Mouse (Mus musculus) left cerebral cortex, adult 11 months (tissue): Measurements from ENCODE around the gene Wdr76.
A peak's percentile ranks its signal among the peaks of the same experiment; 100 is the strongest.
"Not testable (repeated sequence)": the region's sequence is repeated elsewhere in the genome, so short reads cannot be mapped to it uniquely, and the experiment has no call there.

Experiments
- DNase-seq: peaks from one replicate; pipeline ENCODE4 v3.0.0; 2022; ENCODE audit warnings: low spot score

The Wdr76 gene

GRCm38 (mm10) chr2:121518711-121519110 lies 12.2 kb downstream of the Wdr76 start:
- DNase-seq: not testable (repeated sequence)

- no peak for DNase-seq
Observed at GRCm38 (mm10) chr2:121522006-121522405, 15.5 kb downstream of the Wdr76 start.

DNA sequence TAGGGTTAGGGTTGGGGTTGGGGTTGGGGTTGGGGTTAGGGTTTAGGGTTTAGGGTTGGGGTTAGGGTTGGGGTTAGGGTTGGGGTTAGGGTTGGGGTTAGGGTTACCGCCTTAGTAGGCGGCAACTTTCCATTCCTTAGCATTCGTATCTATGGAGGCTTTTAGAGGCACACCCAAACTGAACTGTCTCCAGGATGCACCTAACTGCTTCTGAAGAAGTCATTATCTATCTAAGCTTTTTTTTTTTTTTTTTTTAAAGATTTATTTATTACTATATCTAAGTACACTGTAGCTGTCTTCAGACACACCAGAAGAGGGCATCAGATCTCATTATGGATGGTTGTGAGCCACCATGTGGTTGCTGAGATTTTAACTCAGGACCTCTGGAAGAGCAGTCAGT lies 16.3 kb downstream of the Wdr76 start:
- DNase-seq: not testable (repeated sequence)

GRCm38 (mm10) chr2:121525056-121525455 lies 18.5 kb downstream of the Wdr76 start:
- DNase-seq: peak; percentile 53

DNA sequence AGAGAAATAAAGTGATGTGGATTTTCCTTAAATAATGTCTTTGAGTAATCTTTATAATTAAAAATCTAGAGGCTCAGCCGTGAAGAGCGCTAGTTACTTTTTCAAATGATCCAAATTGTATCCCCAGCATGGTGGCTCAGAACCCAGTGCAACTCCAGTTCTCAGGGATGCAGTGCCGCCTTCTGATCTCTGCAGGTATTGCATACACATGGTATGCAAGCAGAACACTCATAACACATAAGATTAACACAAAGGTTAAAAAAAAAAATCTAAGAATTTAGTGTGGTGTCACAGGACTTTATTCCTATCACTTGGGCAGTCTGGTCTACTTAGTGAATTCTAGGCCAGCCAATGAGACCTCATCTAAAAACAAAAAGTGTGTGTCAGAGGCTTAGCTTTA lies 38.3 kb downstream of the Wdr76 start:
- no peak for DNase-seq

DNA sequence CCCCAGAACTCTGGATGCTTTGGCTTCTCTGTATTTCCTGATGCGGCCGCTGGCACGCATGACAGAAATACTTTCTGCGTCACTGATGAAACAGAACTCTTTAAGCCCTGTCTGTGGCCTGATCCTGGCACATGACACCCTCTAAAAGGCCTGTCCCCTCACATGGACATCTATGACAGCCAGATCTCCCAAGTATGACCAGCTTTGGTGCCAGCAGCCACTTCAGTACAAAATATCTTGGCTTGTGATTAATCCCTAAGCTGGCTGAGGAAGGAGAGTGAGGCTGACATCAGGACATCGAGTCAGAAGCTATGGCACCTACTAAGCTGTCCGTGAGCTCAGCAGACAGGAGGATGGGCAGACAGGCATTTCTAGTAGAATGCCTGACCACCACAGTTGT lies 43.1 kb downstream of the Wdr76 start:
- DNase-seq: no peak

- no peak for DNase-seq
Observed at GRCm38 (mm10) chr2:121551271-121551670, 44.7 kb downstream of the Wdr76 start.

GRCm38 (mm10) chr2:121563117-121563516 lies 56.6 kb downstream of the Wdr76 start:
- no peak for DNase-seq

- DNase-seq: no peak
Observed at GRCm38 (mm10) chr2:121565911-121566310, 59.4 kb downstream of the Wdr76 start.

DNA sequence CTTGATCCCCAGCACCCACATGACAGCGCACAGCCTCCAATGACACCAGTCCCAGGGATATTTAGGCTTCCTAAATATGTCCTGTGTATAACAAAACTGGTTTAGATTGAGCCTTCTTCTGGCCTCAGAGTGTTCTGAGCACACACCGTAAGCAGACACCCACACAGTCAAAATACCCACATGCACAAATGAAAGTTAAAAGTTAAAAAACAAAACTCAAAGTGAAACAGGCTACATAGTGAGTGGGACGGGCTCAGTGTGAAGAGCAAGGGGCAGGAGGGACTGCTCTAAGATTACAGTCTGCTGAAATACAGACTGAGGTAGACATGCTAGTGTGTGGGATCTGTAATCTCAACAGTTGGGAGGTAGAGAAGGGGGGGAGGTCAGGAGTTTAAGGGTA lies 63.5 kb downstream of the Wdr76 start:
- DNase-seq: no peak

DNA sequence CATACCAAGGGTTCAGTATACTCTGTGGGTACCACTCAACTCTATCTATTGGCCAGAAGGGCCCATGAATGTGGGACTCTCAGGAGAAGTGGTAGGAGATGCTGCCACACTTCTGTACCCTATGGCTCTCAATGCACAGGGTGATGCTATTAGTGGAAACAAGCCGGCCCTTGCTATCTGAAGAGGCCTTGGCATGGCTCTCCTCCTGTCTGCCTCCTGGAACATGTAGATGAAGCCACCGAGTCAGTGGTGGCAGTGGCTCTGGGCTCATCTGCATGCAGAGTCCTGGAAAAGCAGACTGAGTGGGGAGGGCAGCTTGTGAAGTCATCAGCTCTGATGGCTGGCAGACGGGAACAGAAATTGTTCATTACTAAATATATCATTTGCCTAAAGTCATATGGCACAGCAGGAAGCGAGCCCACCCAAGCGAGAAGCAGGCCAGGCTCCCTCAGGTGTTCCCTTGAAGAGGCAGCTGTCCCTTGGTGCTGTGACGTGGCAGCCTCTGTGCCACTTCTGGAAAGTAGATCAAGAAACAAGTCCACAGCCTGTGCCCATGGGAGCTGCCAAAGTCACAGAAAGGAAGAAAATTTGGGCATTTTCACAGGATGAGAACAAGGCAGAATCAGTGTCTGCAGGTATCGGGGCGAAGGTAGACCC lies 64.6 kb downstream of the Wdr76 start:
- no peak for DNase-seq

- DNase-seq: peak; percentile 76
Observed at GRCm38 (mm10) chr2:121571780-121572179, 65.3 kb downstream of the Wdr76 start.

- DNase-seq: no peak
Observed at GRCm38 (mm10) chr2:121574066-121574630, 67.6 kb downstream of the Wdr76 start.

GRCm38 (mm10) chr2:121575741-121576201 lies 69.2 kb downstream of the Wdr76 start:
- no peak for DNase-seq

GRCm38 (mm10) chr2:121582809-121583376 lies 76.4 kb downstream of the Wdr76 start:
- no peak for DNase-seq

DNA sequence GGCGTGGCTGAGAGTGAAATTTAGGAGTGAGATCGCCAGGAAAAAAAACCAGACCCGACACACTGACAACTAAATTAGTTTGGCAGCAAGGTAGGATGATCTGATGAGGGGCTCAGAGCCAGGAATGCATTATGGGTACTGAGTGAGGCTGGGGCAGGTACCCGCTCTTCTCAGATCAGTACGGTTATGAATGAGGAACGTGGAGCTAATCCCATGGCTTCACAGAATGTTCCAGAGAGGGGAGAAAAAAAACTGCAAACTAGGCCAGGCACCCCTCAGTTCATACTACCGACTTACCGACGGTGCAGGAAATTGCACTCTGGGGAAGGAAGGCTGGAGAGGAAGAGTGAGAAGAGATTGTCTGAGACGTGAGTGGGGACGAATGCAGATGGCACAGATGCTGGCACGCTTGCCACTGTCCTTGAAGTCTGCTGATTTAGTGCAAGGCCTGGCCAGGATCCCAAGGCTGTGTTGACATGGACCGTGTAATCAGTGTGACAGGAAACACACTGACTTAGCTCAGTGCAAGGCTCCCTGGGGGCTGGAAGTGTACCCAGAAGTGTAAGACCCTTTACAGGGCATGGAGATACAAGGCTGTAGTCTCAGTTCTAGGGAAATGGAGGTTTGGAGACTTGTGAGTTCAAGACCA lies 77.1 kb downstream of the Wdr76 start:
- no peak for DNase-seq

DNA sequence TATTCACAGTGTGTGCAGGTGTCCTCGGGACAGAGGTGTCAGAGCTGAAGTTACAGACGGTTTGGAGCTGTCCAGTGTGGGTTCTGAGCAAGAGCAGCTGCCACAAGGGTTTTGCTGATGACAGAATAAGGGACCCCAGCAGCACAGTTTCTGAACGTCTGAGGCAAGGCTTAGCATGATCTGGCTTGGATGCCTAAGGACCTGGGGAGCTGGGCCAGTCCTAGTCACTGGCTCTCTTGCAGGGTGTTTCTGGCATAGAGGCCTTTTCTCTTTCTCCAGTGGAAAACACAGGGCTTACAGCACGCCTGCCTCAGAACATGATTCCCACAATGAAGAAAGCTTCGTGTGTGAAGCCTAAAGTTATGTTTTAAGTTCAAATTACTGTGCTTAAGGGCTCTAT lies 78.2 kb downstream of the Wdr76 start:
- no peak for DNase-seq

- DNase-seq: no peak
Observed at GRCm38 (mm10) chr2:121587523-121588308, 81.2 kb downstream of the Wdr76 start.

DNA sequence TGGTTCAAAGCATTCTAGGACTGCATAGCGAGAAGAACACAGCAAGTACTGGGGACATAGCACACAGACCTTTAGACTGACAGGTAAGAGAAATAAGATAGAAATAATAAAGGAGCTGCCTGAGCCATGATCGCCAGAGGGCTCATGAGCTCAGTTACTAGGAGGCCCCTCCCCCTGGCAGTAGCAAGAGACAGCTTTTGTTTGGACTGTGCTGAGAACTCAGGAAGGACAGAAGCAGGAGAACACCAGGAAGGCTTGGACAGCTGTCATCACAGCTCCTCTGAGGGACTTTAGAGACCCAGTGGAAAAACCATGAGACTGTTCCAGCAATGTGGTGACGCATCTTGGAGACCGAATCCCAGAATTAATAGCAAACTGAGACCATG lies 81.8 kb downstream of the Wdr76 start:
- DNase-seq: no peak

- DNase-seq: no peak
Observed at GRCm38 (mm10) chr2:121594131-121594530, 87.6 kb downstream of the Wdr76 start.
